Mouse (Mus musculus) monocyte, adult 59 days (primary cell): Measurements from ENCODE around the gene Sptssa. TPM values are rescaled to one million over a fixed set of nuclear protein-coding genes. Genes with fewer than 3 reads are reported as not detected.

Experiments
- total RNA-seq, 2 experiments: library from RNA; stranded (reverse); gene quantifications; one replicate each; pipeline ENCODE4 v1.2.4; 2023

The Sptssa gene
- total RNA-seq: 10 to 100 TPM; 30.1 to 38.5 TPM

DNA sequence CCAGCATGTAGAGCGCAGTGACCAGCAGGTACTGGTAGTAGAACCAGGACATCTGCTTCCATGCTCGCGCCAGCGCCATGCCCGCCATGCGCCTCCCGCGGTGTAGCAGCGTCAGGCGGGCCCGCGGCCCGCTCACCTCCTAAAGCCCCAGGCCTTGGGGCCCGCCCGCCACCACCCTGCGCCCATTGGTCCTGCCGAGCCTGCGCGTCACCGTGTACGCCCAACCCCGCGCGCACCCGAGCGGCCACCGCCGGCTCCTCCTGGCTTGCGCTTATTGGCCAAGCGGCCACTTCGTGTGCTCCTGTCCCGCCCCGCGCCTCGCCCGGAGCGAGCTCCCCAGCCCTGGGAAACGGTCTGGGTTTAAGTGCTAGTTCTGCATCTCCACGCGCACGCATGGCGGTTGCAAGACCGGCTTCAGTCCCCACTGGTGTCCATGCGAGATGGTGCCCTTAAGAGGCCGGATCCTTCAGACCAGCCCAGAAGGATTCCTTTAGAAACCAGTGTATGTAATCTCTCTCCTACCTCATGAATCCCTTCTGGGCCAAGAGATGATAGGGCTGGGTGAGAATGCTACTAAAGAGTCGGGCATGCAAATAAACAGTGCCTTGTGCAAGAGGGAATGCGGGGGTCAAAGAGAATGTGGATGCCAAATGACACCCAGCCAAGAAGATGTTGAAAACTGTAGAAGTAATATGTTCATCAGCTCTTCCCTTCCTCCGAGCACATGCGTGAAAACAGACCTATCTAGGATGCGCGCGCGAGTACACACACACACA lies at the start of gene Sptssa:
Gene Sptssa (minus strand): TSS at position 178 of the 776 bp plus-strand sequence.

GRCm38 (mm10) chr12:54695511-54696241 lies 39.3 kb upstream of the Sptssa start, which contains the start of gene Eapp:
Eapp (minus strand) TSS chr12:54695897.

Other genes with a start within 250 kb of the Sptssa start
- gene Eapp, start 39.3 kb upstream of the Sptssa start, total RNA-seq: 10 to 100 TPM; 30.2 to 36.1 TPM
- 10 to 100 TPM; 60.2 to 63.7 TPM for gene Snx6, start 139.1 kb upstream of the Sptssa start, total RNA-seq
- gene Cfl2, start 206.3 kb upstream of the Sptssa start, total RNA-seq: 10 to 100 TPM; 29.2 to 29.9 TPM